Mouse (Mus musculus) stomach, postnatal 0 days (tissue): ENCODE measurements around the gene Scp2. TPM values are rescaled to one million over a fixed set of nuclear protein-coding genes. Genes with fewer than 3 reads are reported as not detected.

Experiments
- ATAC-seq: fragments of 200-750 bp; cut with Nextera tagmentation; 2 replicates; pipeline ENCODE4 v1.8.0; 2017; ENCODE audit not compliant: low FRiP score, low TSS enrichment
- DNase-seq: peaks from one replicate; pipeline ENCODE4 v3.0.0-alpha.2; 2016; ENCODE audit warnings: low spot score
- H3K27ac ChIP-seq: fragments of 300-500 bp; sonication (generic); replicated peaks from 2 replicates; pipeline ENCODE4 v1.5.1; 2014; ENCODE audit warnings: mild to moderate bottlenecking, control low read depth
- H3K27me3 ChIP-seq: fragments of 300-500 bp; sonication (generic); 2 replicates; pipeline ENCODE4 v1.6.1; 2014; ENCODE audit warnings: low read length; ENCODE audit not compliant: control insufficient read depth, insufficient read depth
- H3K36me3 ChIP-seq: fragments of 300-500 bp; sonication (generic); 2 replicates; pipeline ENCODE4 v1.6.1; 2014; ENCODE audit warnings: low read length, mixed read lengths; ENCODE audit not compliant: control insufficient read depth, insufficient read depth
- H3K4me1 ChIP-seq: fragments of 300-500 bp; sonication (generic); replicated peaks from 2 replicates; pipeline ENCODE4 v1.6.1; 2014; ENCODE audit warnings: antibody characterized with exemption; ENCODE audit not compliant: control insufficient read depth, insufficient read depth
- H3K4me2 ChIP-seq: fragments of 300-500 bp; sonication (generic); replicated peaks from 2 replicates; pipeline ENCODE4 v1.6.1; 2014; ENCODE audit warnings: low read depth, mild to moderate bottlenecking, control low read depth, moderate library complexity
- H3K4me3 ChIP-seq: fragments of 300-500 bp; sonication (generic); 2 replicates; pipeline ENCODE4 v1.5.1; 2014; ENCODE audit warnings: low read depth, low read length, control low read depth
- H3K9ac ChIP-seq: fragments of 300-500 bp; sonication (generic); 2 replicates; pipeline ENCODE4 v1.6.1; 2014; ENCODE audit warnings: mild to moderate bottlenecking, low read length, control low read depth, mixed read lengths
- H3K9me3 ChIP-seq: fragments of 300-500 bp; sonication (generic); 2 replicates; pipeline ENCODE4 v1.6.1; 2016; ENCODE audit warnings: low read length; ENCODE audit not compliant: control insufficient read depth
- CTCF ChIP-seq: IDR thresholded peaks from 2 replicates; pipeline ENCODE4 v1.5.1; 2016; ENCODE audit warnings: antibody characterized with exemption, low read depth, mild to moderate bottlenecking, moderate library complexity
- EP300 ChIP-seq: optimal IDR thresholded peaks from 2 replicates; pipeline ENCODE3; 2016; ENCODE audit warnings: antibody characterized with exemption
- WGBS: fragments of 180-500 bp; shearing (Covaris S2); extraction: QIAGEN DNeasy Blood & Tissue Kit; methylation state at CpG from one replicate; pipeline ENCODE4 v1.1.7; 2014; 5-methylcytosine and 5-hydroxymethylcytosine counted together
- polyA plus RNA-seq: library from polyadenylated mRNA; unstranded; fragments of >200 nt; fragmentation: Nextera tagmentation; extraction: Ambion mirVana; gene quantifications from 2 replicates; pipeline ENCODE4 v1.2.1, GENCODE M21; 2015

Scp2 gene
- polyA plus RNA-seq, 1 experiment from 2014 or later: 320 TPM

DNA sequence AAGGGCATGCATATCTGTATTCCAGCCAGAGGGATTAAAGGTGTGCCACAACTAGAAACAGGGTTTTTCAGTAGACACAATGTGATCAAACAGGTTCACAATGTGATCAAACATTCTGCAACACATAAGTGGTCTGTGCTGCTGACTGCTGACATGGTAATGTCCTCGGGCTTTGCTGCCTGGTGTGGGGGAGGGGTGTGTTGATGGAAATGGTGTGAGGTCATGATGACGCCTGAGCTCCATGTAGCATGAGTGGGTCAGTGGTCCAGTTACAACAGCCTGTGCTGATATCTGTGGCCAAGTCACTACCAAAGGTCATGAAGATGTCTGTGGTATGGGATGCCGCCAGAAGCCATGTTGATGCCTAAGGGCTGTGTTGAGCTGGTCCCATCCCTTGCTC is 14.3 kb downstream of the Scp2 start:
- Histone ChIP-seq H3K36me3 (no peaks in the 10 kb centered on the region), H3K4me1 (no peaks in the 10 kb centered on the region), H3K27me3 (no peaks in the 10 kb centered on the region), H3K4me3 (no peak overlapping the region), H3K27ac (no peak overlapping the region), H3K9ac (no peak overlapping the region), H3K9me3 (no peaks in the 10 kb centered on the region), H3K4me2 (no peak overlapping the region)
- ATAC-seq (no peak), DNase-seq (no peak)
- WGBS: 86% methylated on average over 3 of the region's 3 CpGs
- TF ChIP-seq EP300 (no peak), CTCF (no peak)

DNA sequence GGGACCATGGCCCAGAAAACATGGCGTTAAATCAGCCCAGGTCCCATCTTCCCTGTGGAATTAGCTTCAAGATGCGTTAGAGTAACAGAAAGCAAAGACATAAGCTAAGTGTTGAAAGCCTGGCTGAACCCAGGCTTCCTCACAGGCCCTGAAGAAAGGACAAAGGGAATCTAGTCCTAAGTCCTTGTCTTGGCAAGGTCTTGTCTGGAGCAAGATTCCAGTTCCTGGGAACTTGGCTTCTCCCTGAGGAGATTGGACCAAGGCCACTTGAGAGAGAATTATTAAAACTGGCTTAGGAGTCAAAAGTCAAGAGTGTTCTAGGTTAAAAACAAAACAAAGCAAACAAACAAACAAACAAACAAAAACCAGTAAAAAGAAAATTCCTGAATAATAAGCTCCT is 16.5 kb downstream of the Scp2 start:
- Histone ChIP-seq H3K9me3 (no peaks in the 10 kb centered on the region), H3K27ac (no peak overlapping the region), H3K9ac (no peak overlapping the region), H3K4me2 (no peak overlapping the region), H3K4me3 (no peak overlapping the region), H3K4me1 (no peaks in the 10 kb centered on the region), H3K27me3 (no peaks in the 10 kb centered on the region), H3K36me3 (no peaks in the 10 kb centered on the region)
- DNase-seq: no peak
- no peak for TF ChIP-seq CTCF
- no peak for TF ChIP-seq EP300
- no peak for ATAC-seq
- 91% methylated on average over 2 of the region's 2 CpGs for WGBS

DNA sequence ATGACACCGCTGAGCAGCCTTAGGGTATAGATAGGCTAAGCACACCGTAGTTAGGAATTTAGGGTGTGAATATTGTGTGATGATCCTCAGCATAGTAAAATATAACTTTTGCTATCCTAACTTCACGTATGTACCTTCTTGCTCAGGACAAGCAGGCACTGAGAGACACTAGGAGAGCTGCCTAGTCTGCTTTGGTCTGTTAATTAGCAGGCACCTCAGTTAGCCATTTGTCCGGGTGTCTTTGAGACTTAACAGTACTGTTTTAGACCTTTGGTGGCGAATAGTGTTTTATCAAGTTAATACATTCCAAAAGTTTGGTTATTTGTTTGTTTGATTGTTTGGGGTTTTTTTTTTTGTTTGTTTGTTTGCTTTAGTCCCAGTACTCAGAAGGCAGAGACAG is 17.3 kb downstream of the Scp2 start:
- WGBS: 81% methylated on average over 5 of the region's 5 CpGs
- H3K4me1 ChIP-seq: no peaks in the 10 kb centered on the region
- H3K27me3 ChIP-seq: no peaks in the 10 kb centered on the region
- no peak for DNase-seq
- no peaks in the 10 kb centered on the region for H3K36me3 ChIP-seq
- no peak overlapping the region for H3K9ac ChIP-seq
- H3K27ac ChIP-seq: no peak overlapping the region
- no peak overlapping the region for H3K4me3 ChIP-seq
- TF ChIP-seq EP300 (no peak), CTCF (no peak)
- no peaks in the 10 kb centered on the region for H3K9me3 ChIP-seq
- no peak for ATAC-seq
- no peak overlapping the region for H3K4me2 ChIP-seq

DNA sequence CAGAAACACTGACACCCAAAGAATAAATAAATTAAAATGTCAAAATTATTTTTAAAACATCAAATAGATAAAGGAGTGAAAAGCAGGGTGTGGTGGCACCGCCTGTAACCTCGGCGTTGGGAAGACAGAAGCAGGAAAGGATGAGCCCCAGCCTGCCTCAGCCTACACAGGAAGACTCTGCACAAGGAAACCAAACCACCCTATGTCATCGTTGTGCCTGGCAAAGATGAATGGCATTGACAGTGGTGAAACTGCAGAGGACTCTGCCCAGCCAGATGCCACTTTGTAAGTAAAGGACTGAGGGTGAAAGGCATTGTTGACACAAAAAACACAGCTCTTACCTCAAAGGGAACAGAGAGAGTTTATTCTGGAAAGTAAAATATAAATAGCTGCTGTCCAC is 18.5 kb downstream of the Scp2 start:
- no peaks in the 10 kb centered on the region for H3K36me3 ChIP-seq
- WGBS: 74% methylated on average over 4 of the region's 4 CpGs
- no peak for TF ChIP-seq CTCF
- TF ChIP-seq EP300: no peak
- H3K27ac ChIP-seq: no peak overlapping the region
- no peak for DNase-seq
- H3K4me1 ChIP-seq: no peaks in the 10 kb centered on the region
- H3K9me3 ChIP-seq: no peaks in the 10 kb centered on the region
- H3K9ac ChIP-seq: no peak overlapping the region
- no peak for ATAC-seq
- H3K27me3 ChIP-seq: no peaks in the 10 kb centered on the region
- H3K4me2 ChIP-seq: no peak overlapping the region
- H3K4me3 ChIP-seq: no peak overlapping the region

DNA sequence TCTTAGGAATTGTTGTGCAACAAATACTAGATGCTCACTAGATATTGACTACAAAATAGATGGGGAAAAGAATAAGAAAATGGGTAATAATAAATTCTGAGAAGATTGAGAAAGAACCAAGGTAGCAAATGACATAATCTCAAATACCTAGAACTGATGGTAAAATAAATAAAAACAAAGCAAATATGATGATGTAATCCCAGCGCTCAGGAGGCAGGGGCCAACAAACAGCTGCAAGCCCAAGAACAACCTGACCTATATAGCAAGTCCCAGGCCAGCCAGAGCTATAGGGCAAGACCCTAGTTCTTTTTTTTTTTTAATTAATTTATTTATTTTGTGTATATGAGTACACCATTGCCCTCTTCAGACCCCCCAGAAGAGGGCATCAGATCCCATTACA is 20.7 kb downstream of the Scp2 start:
- Histone ChIP-seq H3K9ac (no peak overlapping the region), H3K27me3 (no peaks in the 10 kb centered on the region), H3K4me2 (no peak overlapping the region), H3K27ac (no peak overlapping the region), H3K36me3 (no peaks in the 10 kb centered on the region), H3K9me3 (no peaks in the 10 kb centered on the region), H3K4me1 (no peaks in the 10 kb centered on the region), H3K4me3 (no peak overlapping the region)
- no peak for DNase-seq
- no peak for ATAC-seq
- TF ChIP-seq EP300 (no peak), CTCF (no peak)
- whole genome bisulfite sequencing: 78% methylated on average over 1 of the region's 1 CpGs

DNA sequence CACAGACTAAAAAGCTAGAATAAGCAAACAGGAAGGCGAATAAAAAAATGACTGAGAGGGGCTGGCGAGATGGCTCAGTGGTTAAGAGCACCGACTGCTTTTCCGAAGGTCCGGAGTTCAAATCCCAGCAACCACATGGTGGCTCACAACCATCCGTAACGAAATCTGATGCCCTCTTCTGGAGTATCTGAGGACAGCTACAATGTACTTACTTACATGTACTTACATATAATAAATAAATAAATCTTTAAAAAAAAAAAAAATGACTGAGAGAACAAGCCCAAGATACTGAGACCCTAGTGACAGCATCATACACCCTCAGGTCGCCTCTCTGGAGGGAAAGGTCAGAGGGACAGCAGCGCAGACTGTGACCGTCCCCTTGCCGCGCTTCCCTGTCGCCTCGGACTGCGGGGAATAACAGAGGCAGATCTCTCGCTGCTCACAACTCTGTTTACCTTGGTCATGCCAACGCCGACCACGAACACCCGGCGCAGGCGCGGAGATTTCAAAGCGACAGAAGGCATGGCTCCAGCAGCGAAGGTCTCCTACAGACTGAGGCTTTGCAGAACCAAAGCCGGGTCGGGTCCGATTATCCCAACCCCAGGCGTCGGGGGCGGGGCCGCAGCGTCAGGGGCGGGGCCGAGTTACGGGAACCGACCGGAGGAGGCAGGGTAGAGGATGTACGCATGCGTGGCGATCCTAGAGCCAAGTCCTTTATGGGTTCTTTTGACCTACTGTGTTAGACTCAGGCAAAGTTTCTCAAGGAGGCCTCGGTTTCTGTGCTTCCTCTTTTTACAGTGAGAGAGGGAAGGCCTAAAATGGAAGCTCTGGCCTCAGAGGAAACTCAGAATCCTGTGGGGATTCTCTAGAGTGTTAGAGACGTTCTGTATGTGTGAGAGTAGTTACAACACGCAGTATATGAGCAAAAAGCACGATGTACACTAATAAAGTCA is 26.6 kb downstream of the Scp2 start:
- no peaks in the 10 kb centered on the region for H3K9me3 ChIP-seq
- WGBS: 13% methylated on average over 43 of the region's 45 CpGs
- H3K4me1 ChIP-seq: no peaks in the 10 kb centered on the region
- peak overlapping the region; percentile 69 for H3K27ac ChIP-seq
- peak overlapping the region; percentile 58 for H3K4me3 ChIP-seq
- no peaks in the 10 kb centered on the region for H3K36me3 ChIP-seq
- H3K27me3 ChIP-seq: no peaks in the 10 kb centered on the region
- peak overlapping the region; percentile 69 for H3K4me2 ChIP-seq
- TF ChIP-seq CTCF (no peak; the same call in 1 of the 2 replicates), EP300 (no peak)
- peak; percentile 94 for DNase-seq
- H3K9ac ChIP-seq: peak overlapping the region; percentile 65
- ATAC-seq: peak; percentile 94
